Mouse (Mus musculus) embryonic facial prominence, embryonic 10.5 days (tissue): Measurements from ENCODE around the gene Plcg1. TPM values are rescaled to one million over a fixed set of nuclear protein-coding genes. Genes with fewer than 3 reads are reported as not detected.

Source experiments
- DNase-seq: peaks from one replicate; pipeline ENCODE4 v3.0.0-alpha.2; 2017; ENCODE audit warnings: low spot score
- H3K27ac ChIP-seq: fragments of 300-500 bp; sonication (generic); replicated peaks from 2 replicates; pipeline ENCODE4 v1.5.1; 2016; ENCODE audit warnings: mild to moderate bottlenecking
- H3K27me3 ChIP-seq: fragments of 300-500 bp; sonication (generic); replicated peaks from 2 replicates; pipeline ENCODE4 v1.6.1; 2016; ENCODE audit warnings: low read depth, mild to moderate bottlenecking; ENCODE audit not compliant: poor library complexity, severe bottlenecking
- H3K36me3 ChIP-seq: fragments of 300-500 bp; sonication (generic); replicated peaks from 2 replicates; pipeline ENCODE4 v1.6.1; 2016; ENCODE audit warnings: mild to moderate bottlenecking, moderate library complexity
- H3K4me1 ChIP-seq: fragments of 300-500 bp; sonication (generic); 2 replicates; pipeline ENCODE4 v1.6.1; 2016
- H3K4me3 ChIP-seq: fragments of 300-500 bp; sonication (generic); 2 replicates; pipeline ENCODE4 v1.5.1; 2016; ENCODE audit warnings: mild to moderate bottlenecking, moderate library complexity
- H3K9me3 ChIP-seq: fragments of 300-500 bp; sonication (generic); 2 replicates; pipeline ENCODE4 v1.6.1; 2016; ENCODE audit warnings: mild to moderate bottlenecking
- WGBS: fragments of 180-500 bp; shearing (Covaris S2); methylation state at CpG from one replicate; pipeline ENCODE4 v1.1.7; 2016; 5-methylcytosine and 5-hydroxymethylcytosine counted together
- polyA plus RNA-seq: library from polyadenylated mRNA; unstranded; fragments of >200 nt; fragmentation: Nextera tagmentation; extraction: Ambion mirVana; gene quantifications from 2 replicates; pipeline ENCODE4 v1.2.1, GENCODE M21; 2016

Plcg1 gene
- polyA plus RNA-seq, 1 experiment from 2014 or later = 81.8 TPM

- H3K27me3 ChIP-seq = no peaks in the 10 kb centered on the region
- H3K27ac ChIP-seq = no peak overlapping the region
- DNase-seq = no peak
- 74% methylated on average over 11 of the region's 11 CpGs for WGBS
- H3K36me3 ChIP-seq = peaks cover 97% of the 10 kb centered on the region
- no peaks in the 10 kb centered on the region for H3K9me3 ChIP-seq
- peaks cover 40% of the 10 kb centered on the region for H3K4me1 ChIP-seq
- no peak overlapping the region for H3K4me3 ChIP-seq
These were observed 9.5 kb downstream of the Plcg1 start for GRCm38 (mm10) chr2:160740521-160741156.

DNA sequence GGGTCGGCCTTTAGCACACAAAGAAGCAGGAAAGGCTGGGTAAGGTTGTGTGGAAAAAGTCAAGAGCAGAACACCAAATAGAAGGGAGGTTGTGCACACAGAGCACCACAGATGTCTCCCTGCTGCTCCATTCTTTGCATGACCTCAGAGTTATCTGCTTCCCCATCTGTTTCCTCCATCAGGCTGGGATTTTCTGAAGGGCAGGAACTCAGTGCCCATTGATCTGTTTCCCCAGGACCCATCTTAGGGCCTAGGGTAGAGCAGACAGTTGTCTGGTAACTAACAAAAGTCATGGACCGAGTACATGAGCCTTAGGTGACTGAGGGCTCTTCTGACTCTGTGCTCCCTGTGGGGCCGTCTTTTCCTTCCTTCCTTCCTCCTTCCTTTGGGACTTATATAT, 10.5 kb downstream of the Plcg1 start:
- H3K9me3 ChIP-seq = no peaks in the 10 kb centered on the region
- no peak for DNase-seq
- no peak overlapping the region for H3K4me3 ChIP-seq
- H3K4me1 ChIP-seq = peaks cover 34% of the 10 kb centered on the region
- no peaks in the 10 kb centered on the region for H3K27me3 ChIP-seq
- peaks cover 97% of the 10 kb centered on the region for H3K36me3 ChIP-seq
- no peak overlapping the region for H3K27ac ChIP-seq
- 83% methylated on average over 3 of the region's 3 CpGs for WGBS

DNA sequence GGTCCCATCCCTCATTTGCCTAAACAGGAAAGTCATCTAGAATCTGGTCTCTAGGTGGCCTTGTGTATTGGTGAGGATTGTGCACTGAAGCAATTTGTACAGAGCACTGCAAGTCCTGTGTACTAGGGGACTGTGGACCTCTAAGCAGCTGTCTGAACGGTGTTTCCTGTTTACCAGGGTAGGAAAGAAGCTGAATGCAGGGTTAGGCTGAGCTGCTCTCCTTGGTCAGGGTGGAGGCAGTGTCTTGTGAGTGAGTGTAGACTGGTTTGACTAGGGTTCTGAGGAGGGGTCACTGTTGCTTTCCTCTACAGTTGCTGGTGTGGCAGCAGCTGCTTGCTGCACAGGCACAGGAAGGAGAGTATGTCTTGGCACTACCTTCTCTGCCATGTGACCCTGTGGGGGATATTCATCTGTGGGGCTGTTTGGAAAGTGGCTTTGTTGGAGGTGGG, 11.1 kb downstream of the Plcg1 start:
- Histone ChIP-seq H3K36me3 (peaks cover 97% of the 10 kb centered on the region), H3K27ac (no peak overlapping the region; the same call in 1 of the 2 replicates), H3K4me3 (no peak overlapping the region), H3K27me3 (no peaks in the 10 kb centered on the region), H3K4me1 (peaks cover 34% of the 10 kb centered on the region), H3K9me3 (no peaks in the 10 kb centered on the region)
- WGBS = 78% methylated on average over 1 of the region's 1 CpGs
- no peak for DNase-seq

- no peaks in the 10 kb centered on the region for H3K9me3 ChIP-seq
- peaks cover 97% of the 10 kb centered on the region for H3K36me3 ChIP-seq
- H3K27me3 ChIP-seq = no peaks in the 10 kb centered on the region
- H3K27ac ChIP-seq = no peak overlapping the region
- no peak overlapping the region for H3K4me3 ChIP-seq
- 91% methylated on average over 7 of the region's 7 CpGs for WGBS
- peaks cover 22% of the 10 kb centered on the region for H3K4me1 ChIP-seq
- DNase-seq = peak; percentile 35
These were observed 13.1 kb downstream of the Plcg1 start for GRCm38 (mm10) chr2:160744040-160744822.

GRCm38 (mm10) chr2:160744823-160745210, 13.7 kb downstream of the Plcg1 start:
- peaks cover 97% of the 10 kb centered on the region for H3K36me3 ChIP-seq
- WGBS = 91% methylated on average over 5 of the region's 5 CpGs
- peaks cover 16% of the 10 kb centered on the region for H3K4me1 ChIP-seq

DNA sequence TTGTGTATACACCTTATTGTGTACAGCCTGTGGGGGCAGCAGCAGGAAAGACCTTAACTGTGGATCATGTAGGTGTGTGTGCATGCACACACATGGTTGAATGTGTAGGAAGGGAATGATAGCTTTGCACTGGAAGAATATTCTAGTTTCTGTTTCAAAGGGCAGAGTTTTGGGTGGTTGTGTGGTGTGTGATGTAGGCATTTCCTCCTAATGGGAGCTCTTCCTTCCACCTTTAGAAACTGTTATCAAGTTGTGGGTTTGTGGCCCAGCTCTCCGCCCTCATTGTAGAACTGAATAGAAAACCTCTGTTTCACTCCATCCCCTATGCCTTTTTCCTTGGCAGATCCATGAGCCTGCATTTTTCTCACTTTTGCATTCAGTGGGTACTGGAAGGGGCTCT, 14.4 kb downstream of the Plcg1 start:
- WGBS = 94% methylated on average over 1 of the region's 1 CpGs
- DNase-seq = no peak
- H3K4me1 ChIP-seq = peaks cover 10% of the 10 kb centered on the region
- no peak overlapping the region for H3K4me3 ChIP-seq
- no peaks in the 10 kb centered on the region for H3K27me3 ChIP-seq
- no peak overlapping the region for H3K27ac ChIP-seq
- no peaks in the 10 kb centered on the region for H3K9me3 ChIP-seq
- H3K36me3 ChIP-seq = peaks cover 97% of the 10 kb centered on the region

More at GRCm38 (mm10) chr2:160744823-160745210, 13.7 kb downstream of the Plcg1 start:
- Histone ChIP-seq H3K9me3 (no peaks in the 10 kb centered on the region), H3K27ac (no peak overlapping the region), H3K4me3 (no peak overlapping the region), H3K27me3 (no peaks in the 10 kb centered on the region)
- no peak for DNase-seq

DNA sequence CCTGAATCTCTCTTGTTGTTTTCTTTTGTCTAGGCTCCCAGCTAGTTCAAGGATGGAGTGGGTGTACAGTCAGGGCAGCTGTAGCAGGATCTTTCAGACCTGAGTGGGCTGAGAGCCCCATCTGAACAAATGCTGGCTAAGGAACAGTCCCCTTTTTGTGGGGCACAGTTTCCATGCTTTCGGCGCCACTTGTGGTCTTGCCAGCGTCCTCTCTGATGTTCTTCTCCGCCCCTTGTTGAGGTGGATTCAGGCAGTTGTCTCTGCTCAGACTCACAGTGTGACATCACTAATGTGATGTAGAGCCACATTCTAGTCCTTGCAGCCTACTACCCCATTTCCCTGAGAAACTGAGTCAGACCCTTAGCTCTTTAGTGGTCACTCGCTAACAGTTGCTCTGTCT, 15.5 kb downstream of the Plcg1 start:
- 95% methylated on average over 5 of the region's 5 CpGs for WGBS
- H3K36me3 ChIP-seq = peaks cover 97% of the 10 kb centered on the region

DNA sequence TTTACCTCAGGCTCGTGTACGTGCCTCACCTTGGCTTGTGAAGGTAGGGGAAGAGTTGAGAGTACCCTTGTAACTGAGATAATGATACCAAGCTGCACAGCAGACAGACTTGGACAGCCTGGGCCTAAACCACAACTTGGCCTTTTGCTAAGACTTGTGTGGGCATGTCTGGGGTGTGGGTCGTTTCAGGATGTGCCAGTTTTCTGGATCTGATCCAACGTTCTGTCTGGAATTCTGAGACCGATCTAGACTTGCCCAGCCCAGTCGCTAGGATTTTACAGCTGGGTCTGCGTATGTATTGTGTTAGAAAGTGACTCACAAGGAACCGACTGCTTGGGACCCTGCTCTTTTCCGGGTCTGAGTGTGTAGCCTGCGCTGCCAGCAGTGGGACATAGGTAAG, 16.0 kb downstream of the Plcg1 start:
- DNase-seq = no peak
- no peak overlapping the region for H3K4me3 ChIP-seq
- no peaks in the 10 kb centered on the region for H3K27me3 ChIP-seq
- H3K27ac ChIP-seq = no peak overlapping the region
- H3K9me3 ChIP-seq = no peaks in the 10 kb centered on the region
- WGBS = 95% methylated on average over 10 of the region's 10 CpGs
- no peaks in the 10 kb centered on the region; the same call in 1 of the 2 replicates for H3K4me1 ChIP-seq
- H3K36me3 ChIP-seq = peaks cover 97% of the 10 kb centered on the region

More for the DNA sequence above, 15.5 kb downstream of the Plcg1 start:
- no peaks in the 10 kb centered on the region for H3K9me3 ChIP-seq
- H3K4me1 ChIP-seq = no peaks in the 10 kb centered on the region; the same call in 1 of the 2 replicates
- H3K4me3 ChIP-seq = no peak overlapping the region
- DNase-seq = no peak
- H3K27me3 ChIP-seq = no peaks in the 10 kb centered on the region
- no peak overlapping the region for H3K27ac ChIP-seq

DNA sequence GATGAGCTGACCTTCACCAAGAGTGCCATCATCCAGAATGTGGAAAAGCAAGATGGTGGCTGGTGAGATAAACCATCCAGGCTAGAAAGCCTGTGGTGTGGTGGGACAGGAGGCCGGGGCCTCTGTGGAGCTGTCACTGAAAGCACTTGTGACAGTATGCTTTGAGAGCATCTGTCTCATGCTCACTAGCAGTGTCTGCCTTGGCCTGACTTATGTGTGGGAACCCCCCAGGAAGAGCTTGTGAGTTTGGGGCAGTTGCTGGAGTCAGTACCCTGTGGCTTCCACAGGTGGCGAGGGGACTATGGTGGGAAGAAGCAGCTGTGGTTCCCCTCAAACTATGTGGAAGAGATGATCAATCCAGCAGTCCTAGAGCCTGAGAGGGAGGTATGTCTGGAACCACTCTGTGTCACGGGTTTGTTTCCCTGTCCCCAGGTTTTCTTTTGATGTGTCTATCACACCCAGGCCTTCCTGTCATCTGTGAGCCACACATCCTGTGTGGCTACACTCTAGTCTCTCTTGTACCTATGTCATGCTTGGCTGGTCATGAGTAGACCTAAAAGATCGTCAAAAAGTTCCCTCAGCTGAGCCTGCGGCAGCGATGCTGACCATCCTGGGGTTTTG, 25.6 kb downstream of the Plcg1 start:
- H3K9me3 ChIP-seq = no peaks in the 10 kb centered on the region
- H3K27ac ChIP-seq = no peak overlapping the region
- no peaks in the 10 kb centered on the region for H3K27me3 ChIP-seq
- 88% methylated on average over 6 of the region's 6 CpGs for WGBS
- peaks cover 100% of the 10 kb centered on the region for H3K36me3 ChIP-seq
- no peaks in the 10 kb centered on the region for H3K4me1 ChIP-seq
- DNase-seq = no peak
- H3K4me3 ChIP-seq = no peak overlapping the region

DNA sequence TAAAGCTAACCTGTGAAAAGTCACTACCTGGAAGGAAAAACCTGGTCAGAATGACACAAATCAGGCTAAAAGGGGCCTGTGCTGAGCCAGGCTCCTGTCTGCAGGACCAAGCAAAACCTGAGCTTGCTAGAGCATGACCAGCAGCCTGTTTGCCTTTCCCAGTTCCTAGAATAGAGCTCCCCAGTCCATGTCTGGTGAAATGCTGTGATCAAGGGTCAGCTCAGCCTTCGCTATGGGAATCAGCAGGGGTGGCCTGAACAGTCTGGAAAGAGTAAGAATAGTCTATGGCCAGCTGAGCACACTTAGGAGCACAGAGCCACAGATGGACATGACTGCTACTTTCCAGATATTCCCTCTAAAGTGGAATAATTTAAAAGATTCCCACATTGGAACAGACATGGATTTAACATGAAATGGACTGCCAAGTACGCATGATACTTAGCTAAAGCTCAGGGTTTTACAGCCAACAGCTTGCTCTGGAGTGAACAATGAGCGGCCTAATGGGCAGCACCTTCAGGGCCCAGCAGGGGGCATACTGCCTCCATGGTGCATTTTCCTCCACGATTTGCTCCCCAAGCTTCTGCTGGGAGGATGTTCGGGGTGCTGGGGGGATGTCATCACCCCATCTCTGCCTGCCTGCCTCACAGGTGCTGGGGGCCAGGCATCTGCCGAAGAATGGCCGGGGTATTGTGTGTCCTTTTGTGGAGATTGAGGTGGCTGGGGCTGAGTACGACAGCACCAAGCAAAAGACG, 29.5 kb downstream of the Plcg1 start:
- no peak overlapping the region for H3K4me3 ChIP-seq
- H3K4me1 ChIP-seq = no peaks in the 10 kb centered on the region
- no peak overlapping the region for H3K27ac ChIP-seq
- 90% methylated on average over 9 of the region's 9 CpGs for WGBS
- H3K9me3 ChIP-seq = no peaks in the 10 kb centered on the region
- peaks cover 100% of the 10 kb centered on the region for H3K36me3 ChIP-seq
- DNase-seq = peak; percentile 26
- H3K27me3 ChIP-seq = no peaks in the 10 kb centered on the region

DNA sequence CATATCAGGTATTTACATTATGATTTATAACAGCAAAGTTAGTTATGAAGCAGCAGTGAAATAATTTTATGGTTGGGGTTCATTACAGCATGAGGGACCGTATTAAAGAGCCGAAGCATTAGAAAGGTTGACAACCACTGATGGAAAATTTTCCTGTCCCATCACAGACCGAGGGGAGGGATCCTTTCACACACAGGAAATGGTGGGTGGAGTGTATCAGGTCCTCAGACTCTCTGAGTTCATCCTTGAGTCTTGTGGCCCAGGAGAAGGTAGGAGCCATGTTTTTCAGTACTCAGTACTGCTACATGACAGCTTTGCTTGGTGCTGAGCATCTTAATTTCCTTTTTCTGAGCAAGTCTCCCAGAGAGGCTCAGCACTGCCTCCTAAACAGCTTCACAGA, 32.7 kb downstream of the Plcg1 start:
- peaks cover 96% of the 10 kb centered on the region for H3K36me3 ChIP-seq
- H3K9me3 ChIP-seq = no peaks in the 10 kb centered on the region
- no peak overlapping the region for H3K4me3 ChIP-seq
- H3K4me1 ChIP-seq = no peaks in the 10 kb centered on the region
- WGBS = 89% methylated on average over 3 of the region's 3 CpGs
- H3K27ac ChIP-seq = no peak overlapping the region
- DNase-seq = no peak
- H3K27me3 ChIP-seq = no peaks in the 10 kb centered on the region

DNA sequence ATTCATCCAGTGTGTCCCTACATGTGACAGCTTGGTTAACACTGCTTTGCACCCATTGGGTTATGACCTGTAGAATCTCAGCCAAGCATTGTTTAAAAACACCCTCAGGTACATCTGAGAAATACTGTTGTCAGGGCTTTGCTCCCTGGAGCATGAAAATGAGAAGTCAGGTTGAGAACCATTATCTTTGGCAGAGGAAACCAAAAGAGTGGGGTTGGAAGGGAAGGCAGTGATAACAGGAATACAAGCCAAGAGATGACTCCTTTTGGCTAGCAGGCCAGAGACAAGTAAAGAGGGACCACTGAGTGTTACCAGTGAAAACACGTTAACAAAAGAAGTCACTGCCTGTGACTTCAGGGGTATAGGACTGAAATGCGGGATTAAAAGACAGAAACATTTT, 33.3 kb downstream of the Plcg1 start:
- 93% methylated on average over 2 of the region's 2 CpGs for WGBS
- no peak for DNase-seq
- Histone ChIP-seq H3K4me1 (no peaks in the 10 kb centered on the region), H3K27me3 (no peaks in the 10 kb centered on the region), H3K36me3 (peaks cover 96% of the 10 kb centered on the region), H3K27ac (no peak overlapping the region), H3K9me3 (no peaks in the 10 kb centered on the region), H3K4me3 (no peak overlapping the region)
